ENCODE assay signal across 24 mouse cellular contexts in the genomic region with DNA sequence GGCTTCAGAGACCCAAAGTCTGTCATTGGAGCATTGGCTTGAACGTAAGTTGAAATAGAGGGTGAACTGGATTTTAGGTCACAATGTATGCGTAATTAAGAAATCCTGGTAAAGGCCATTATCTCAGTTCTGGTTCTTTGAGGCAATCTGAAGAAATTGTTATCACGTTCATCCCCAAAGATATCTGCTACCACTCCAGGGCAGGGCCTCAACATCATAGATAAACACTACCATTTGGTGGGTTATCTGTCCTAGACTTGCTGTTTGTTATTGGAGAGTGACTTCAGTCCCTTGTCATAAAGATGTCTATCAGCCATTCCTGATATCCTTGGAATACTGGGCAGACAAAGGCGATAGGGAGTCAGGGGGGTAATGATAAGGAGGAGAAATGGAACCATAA. TPM values are rescaled to one million over a fixed set of nuclear protein-coding genes. Genes with fewer than 3 reads are reported as not detected.
"Had no signal": no experiment of that assay in that cellular context is flagged by ENCODE, and none has a peak within 500 bp of the region (broad histone marks: within the 10 kb centered on the region; RNA-seq: fewer than 3 reads in every experiment).

No protein-coding gene starts in this region.

- H3K9ac ChIP-seq: neural tube, embryonic 13.5 days; neural tube, embryonic 15.5 days; stomach, embryonic 15.5 days had no signal

- H3K4me2 ChIP-seq: neural tube, embryonic 13.5 days; neural tube, embryonic 15.5 days; stomach, embryonic 15.5 days had no signal

- H3K4me3 ChIP-seq: neural tube, embryonic 13.5 days; neural tube, embryonic 15.5 days; stomach, embryonic 15.5 days had no signal

- H3K27me3 ChIP-seq: neural tube, embryonic 13.5 days; neural tube, embryonic 15.5 days; stomach, embryonic 15.5 days had no signal

- H3K27ac ChIP-seq: neural tube, embryonic 13.5 days; neural tube, embryonic 15.5 days; stomach, embryonic 15.5 days; stomach, postnatal 0 days had no signal

- H3K36me3 ChIP-seq: neural tube, embryonic 13.5 days; neural tube, embryonic 15.5 days; stomach, embryonic 15.5 days had no signal

- H3K9me3 ChIP-seq: stomach, embryonic 15.5 days had no signal

- H3K4me1 ChIP-seq: neural tube, embryonic 13.5 days; neural tube, embryonic 15.5 days; stomach, embryonic 15.5 days had no signal

- DNase-seq: retina, postnatal 1 day; right cerebral cortex, adult 18-20 months; right cerebral cortex, postnatal 14 days; right cerebral cortex, postnatal 25 days; right cerebral cortex, postnatal 4 days; spleen, adult 18-20 months; thymus, adult 18-20 months; thymus, adult 2 months; thymus, postnatal 14 days; thymus, postnatal 25 days; thymus, postnatal 36 days; thymus, postnatal 4 days had no signal

RNA-seq across cellular contexts. Expression of a gene that starts 28.9 kb away (rescaled TPM):
- total RNA-seq: neutrophil, adult 5-6 weeks had no signal
- polyA plus RNA-seq: neural tube, embryonic 13.5 days; neural tube, embryonic 14.5 days; neural tube, embryonic 15.5 days; small intestine, adult 2 months; spleen, adult 2 months; stomach, embryonic 14.5 days; stomach, embryonic 15.5 days; stomach, embryonic 16.5 days; stomach, postnatal 0 days; testis, adult 2 months; thymus, adult 2 months; urinary bladder, adult 2 months had no signal

RNA-seq across cellular contexts. Expression of a gene that starts 46.5 kb away (rescaled TPM):
- total RNA-seq: neutrophil, adult 5-6 weeks had no signal
- polyA plus RNA-seq: neural tube, embryonic 13.5 days; neural tube, embryonic 14.5 days; neural tube, embryonic 15.5 days; spleen, adult 2 months; stomach, embryonic 14.5 days; stomach, embryonic 16.5 days; stomach, postnatal 0 days; testis, adult 2 months; urinary bladder, adult 2 months had no signal
